Mouse (Mus musculus): ENCODE measurements around the gene Apoc3. TPM values are rescaled to one million over a fixed set of nuclear protein-coding genes. Genes with fewer than 3 reads are reported as not detected.

The Apoc3 gene
- total and polyA plus RNA-seq, 3 experiments = not detected

- no peaks in the 10 kb centered on the region for H3K9me3 ChIP-seq (replicated peaks; ENCODE audit: insufficient read depth, low read length)
- no peak overlapping the region for H3K27ac ChIP-seq (ENCODE audit: control insufficient read depth, low read depth, low read length)
- DNase-seq (ENCODE audit: low read depth, low spot score) = no peak
- H3K36me3 ChIP-seq (ENCODE audit: control insufficient read depth in 1 of 2, insufficient read depth in 2 of 2, low read length in 2 of 2) = peaks cover 3 to 31% of the 10 kb centered on the region in 2 experiments
- no peak overlapping the region for H3K4me3 ChIP-seq (ENCODE audit: control insufficient read depth in 1 of 2, insufficient read depth in 1 of 2, low read depth in 2 of 2, low read length in 2 of 2)
- no peaks in the 10 kb centered on the region for H3K79me2 ChIP-seq (ENCODE audit: control insufficient read depth, insufficient read depth, low read length, poor library complexity)
- H3K27me3 ChIP-seq (ENCODE audit: control insufficient read depth in 1 of 2, insufficient read depth in 2 of 2, low read length in 2 of 2) = no peaks in the 10 kb centered on the region
- TF ChIP-seq GATA1 (IDR thresholded peaks at IDR 0.05; ENCODE audit: low read depth, low read length) = no peak
- no peak for TF ChIP-seq JUND (IDR thresholded peaks at IDR 0.05; ENCODE audit: low read depth, low read length)
- TF ChIP-seq USF2 (IDR thresholded peaks at IDR 0.05; ENCODE audit: borderline replicate concordance in 1 of 2, insufficient read depth in 1 of 2, low read depth in 1 of 2, low read length in 2 of 2) = no peak
- no peak for TF ChIP-seq NRF1 (IDR thresholded peaks at IDR 0.05; ENCODE audit: insufficient read depth, low read depth, low read length, poor library complexity, severe bottlenecking)
- TF ChIP-seq KAT2A (conservative IDR thresholded peaks at IDR 0.05; ENCODE audit: low read depth, low read length) = no peak
- no peak for TF ChIP-seq ZKSCAN1 (IDR thresholded peaks at IDR 0.05; ENCODE audit: low read depth, low read length)
- TF ChIP-seq TBP (IDR thresholded peaks at IDR 0.05; ENCODE audit: low read depth, low read length) = no peak
- TF ChIP-seq CHD1 (IDR thresholded peaks at IDR 0.05; ENCODE audit: low read depth, low read length) = no peak
- TF ChIP-seq TCF12 (IDR thresholded peaks at IDR 0.05; ENCODE audit: low read depth, low read length) = no peak
- no peak for TF ChIP-seq GABPA (IDR thresholded peaks at IDR 0.05; ENCODE audit: low read depth, low read length)
- TF ChIP-seq CTCF (IDR thresholded peaks at IDR 0.05 in 2 of 3, conservative IDR thresholded peaks at IDR 0.05 in 1 of 3; ENCODE audit: control insufficient read depth in 1 of 3, insufficient read depth in 1 of 3, low read depth in 2 of 3, low read length in 3 of 3, poor library complexity in 1 of 3, severe bottlenecking in 1 of 3) = no peak
- peaks cover 15 to 32% of the 10 kb centered on the region in 2 experiments for H3K4me1 ChIP-seq (ENCODE audit: control insufficient read depth in 1 of 2, insufficient read depth in 2 of 2, low read length in 2 of 2)
- H3K9ac ChIP-seq (ENCODE audit: control insufficient read depth, low read depth, low read length, poor library complexity, severe bottlenecking) = no peak overlapping the region
Observed at GRCm38 (mm10) chr9:46223090-46223489, 12.3 kb downstream of the Apoc3 start.

- Histone ChIP-seq H3K9ac (ENCODE audit: control insufficient read depth, low read depth, low read length, poor library complexity, severe bottlenecking) (peak overlapping the region; percentile 51), H3K9me3 (replicated peaks; ENCODE audit: insufficient read depth, low read length) (no peaks in the 10 kb centered on the region), H3K4me3 (ENCODE audit: control insufficient read depth in 1 of 2, insufficient read depth in 1 of 2, low read depth in 2 of 2, low read length in 2 of 2) (no peak overlapping the region), H3K27me3 (ENCODE audit: control insufficient read depth in 1 of 2, insufficient read depth in 2 of 2, low read length in 2 of 2) (no peaks in the 10 kb centered on the region), H3K27ac (ENCODE audit: control insufficient read depth, low read depth, low read length) (peak overlapping the region; percentile 99), H3K79me2 (ENCODE audit: control insufficient read depth, insufficient read depth, low read length, poor library complexity) (no peaks in the 10 kb centered on the region), H3K36me3 (ENCODE audit: control insufficient read depth in 1 of 2, insufficient read depth in 2 of 2, low read length in 2 of 2) (peaks cover 3 to 49% of the 10 kb centered on the region in 2 experiments), H3K4me1 (ENCODE audit: control insufficient read depth in 1 of 2, insufficient read depth in 2 of 2, low read length in 2 of 2) (peaks cover 38 to 54% of the 10 kb centered on the region in 2 experiments)
- TF ChIP-seq JUND (IDR thresholded peaks at IDR 0.05; ENCODE audit: low read depth, low read length) = no peak
- no peak for TF ChIP-seq ZC3H11A (IDR thresholded peaks at IDR 0.05; ENCODE audit: low read depth, low read length)
- TF ChIP-seq UBTF (IDR thresholded peaks at IDR 0.05; ENCODE audit: borderline replicate concordance, insufficient read depth, low read depth, low read length) = no peak
- 0 out of 2 replicates have a peak, but pooled peaks have one; percentile 39 for TF ChIP-seq MYC (IDR thresholded peaks at IDR 0.05; ENCODE audit: low read depth, low read length)
- TF ChIP-seq EP300 (IDR thresholded peaks at IDR 0.05; ENCODE audit: low read depth in 1 of 2, low read length in 2 of 2) = peak in 1 of 2 experiments; percentile 32; a peak in 2 of 4 replicates
- peak; percentile 94 for TF ChIP-seq ZNF384 (IDR thresholded peaks at IDR 0.05; ENCODE audit: low read depth, low read length)
- peak; percentile 80 for TF ChIP-seq GATA1 (IDR thresholded peaks at IDR 0.05; ENCODE audit: low read depth, low read length)
- TF ChIP-seq ETS1 (IDR thresholded peaks at IDR 0.05; ENCODE audit: low read depth, low read length) = no peak
- DNase-seq (ENCODE audit: low read depth, low spot score) = peak; percentile 76
Observed at GRCm38 (mm10) chr9:46218176-46218575, 17.3 kb downstream of the Apoc3 start.
